Mouse (Mus musculus): ENCODE results near the gene Rnf38.

DNA sequence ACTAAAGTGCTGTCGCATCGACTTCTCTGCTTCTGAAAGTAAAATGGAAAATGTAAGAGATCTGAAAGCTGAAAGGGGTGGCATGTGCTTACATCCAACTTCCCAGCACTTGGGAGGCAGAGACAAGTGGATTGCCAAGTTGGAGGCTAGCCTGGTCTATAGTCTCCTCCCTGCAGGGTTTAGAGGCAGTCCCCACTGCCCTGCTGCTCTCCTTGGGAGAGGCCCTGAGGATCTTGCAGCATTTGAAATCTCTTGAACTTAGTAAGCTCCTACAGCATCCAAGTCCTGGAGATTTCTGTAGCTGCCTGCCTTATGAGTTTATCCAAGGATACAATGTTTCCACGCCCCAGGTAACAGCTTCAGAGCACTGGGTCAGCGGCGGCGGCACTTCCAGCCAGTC is 125.3 kb downstream of the Rnf38 start:
- TF ChIP-seq POLR2A (IDR thresholded peaks at IDR 0.05; ENCODE audit: borderline replicate concordance, extremely low read depth, insufficient read depth, insufficient read length, poor library complexity, severe bottlenecking) (no peak), CTCF (IDR thresholded peaks at IDR 0.05; ENCODE audit: borderline replicate concordance, extremely low read depth, insufficient read depth, insufficient read length) (no peak)
